Mouse (Mus musculus): ENCODE data around the gene Ptges. TPM values are rescaled to one million over a fixed set of nuclear protein-coding genes. Genes with fewer than 3 reads are reported as not detected.
A peak's percentile ranks its signal among the peaks of the same experiment; 100 is the strongest.
"Not testable (repeated sequence)": the region's sequence is repeated elsewhere in the genome, so short reads cannot be mapped to it uniquely, and the experiment has no call there.

Gene Ptges
- total RNA-seq (2021), result 1 to 10 TPM; 4.9 to 6.9 TPM

- peak; percentile 75 for DNase-seq
- intact Hi-C loops (cut with DNase I), result loop anchor here (5.0 to 10.0 kb wide), 3 partner anchors 37 to 495 kb away; no protein-coding TSS in a partner anchor
These were observed at the start of gene Ptges for GRCm38 (mm10) chr2:30929483-30930045. Gene Ptges, minus strand, starts transcription at chr2:30929863.

GRCm38 (mm10) chr2:30967352-30968327 is 38.0 kb upstream of the Ptges start, which contains the start of gene Tor1a:
Gene Tor1a, minus strand, starts transcription at chr2:30967933.
- peak; percentile 93 for DNase-seq
- intact Hi-C loops (cut with DNase I), result no loop called here

GRCm38 (mm10) chr2:30966826-30967225 is 37.2 kb upstream of the Ptges start:
- no peak for DNase-seq
- intact Hi-C loops (cut with DNase I), result no loop called here

- no peak for DNase-seq
- intact Hi-C loops (cut with DNase I), result no loop called here
These were observed 36.0 kb upstream of the Ptges start for GRCm38 (mm10) chr2:30965627-30966026.

GRCm38 (mm10) chr2:30962570-30963254 is 33.0 kb upstream of the Ptges start:
- DNase-seq, result no peak
- intact Hi-C loops (cut with DNase I), result no loop called here

- intact Hi-C loops (cut with DNase I), result no loop called here
- DNase-seq, result no peak
These were observed 30.2 kb upstream of the Ptges start for GRCm38 (mm10) chr2:30959856-30960255.

- intact Hi-C loops (cut with DNase I), result no loop called here
- DNase-seq, result no peak
These were observed 29.1 kb upstream of the Ptges start for GRCm38 (mm10) chr2:30958726-30959125.

GRCm38 (mm10) chr2:30957511-30957910 is 27.8 kb upstream of the Ptges start:
- no peak for DNase-seq
- intact Hi-C loops (cut with DNase I), result no loop called here

GRCm38 (mm10) chr2:30954797-30955196 is 25.1 kb upstream of the Ptges start:
- intact Hi-C loops (cut with DNase I), result no loop called here
- no peak for DNase-seq

GRCm38 (mm10) chr2:30952824-30953490 is 23.3 kb upstream of the Ptges start, which contains the start of gene Tor1b:
Gene Tor1b, plus strand, starts transcription at chr2:30952959.
- intact Hi-C loops (cut with DNase I), result no loop called here
- DNase-seq, result peak; percentile 86

GRCm38 (mm10) chr2:30952457-30952823 is 22.8 kb upstream of the Ptges start:
- intact Hi-C loops (cut with DNase I), result no loop called here
- DNase-seq, result no peak

GRCm38 (mm10) chr2:30942603-30943011 is 12.9 kb upstream of the Ptges start:
- intact Hi-C loops (cut with DNase I), result no loop called here
- DNase-seq, result peak; percentile 60

GRCm38 (mm10) chr2:30942116-30942515 is 12.5 kb upstream of the Ptges start:
- DNase-seq; intact Hi-C loops (cut with DNase I): not testable (repeated sequence)

GRCm38 (mm10) chr2:30941586-30941985 is 11.9 kb upstream of the Ptges start:
- intact Hi-C loops (cut with DNase I), result no loop called here
- no peak for DNase-seq

GRCm38 (mm10) chr2:30938574-30938991 is 8.9 kb upstream of the Ptges start:
- intact Hi-C loops (cut with DNase I), result loop anchor here (10.0 kb wide), 1 partner anchor 504 kb away; no protein-coding TSS in a partner anchor
- no peak for DNase-seq

- intact Hi-C loops (cut with DNase I), result loop anchor here (10.0 kb wide), 1 partner anchor 503 kb away; no protein-coding TSS in a partner anchor
- no peak for DNase-seq
These were observed 8.1 kb upstream of the Ptges start for GRCm38 (mm10) chr2:30937731-30938130.

GRCm38 (mm10) chr2:30936808-30937207 is 7.1 kb upstream of the Ptges start:
- DNase-seq, result no peak
- intact Hi-C loops (cut with DNase I), result loop anchor here (10.0 kb wide), 1 partner anchor 502 kb away; no protein-coding TSS in a partner anchor

- intact Hi-C loops (cut with DNase I), result loop anchor here (5.0 to 10.0 kb wide), 2 partner anchors 107 to 499 kb away; no protein-coding TSS in a partner anchor
These were observed 4.3 kb upstream of the Ptges start for GRCm38 (mm10) chr2:30933917-30934450.

GRCm38 (mm10) chr2:30933032-30933431 is 3.4 kb upstream of the Ptges start:
- no peak for DNase-seq
- intact Hi-C loops (cut with DNase I), result loop anchor here (5.0 to 10.0 kb wide), 2 partner anchors 106 to 498 kb away; no protein-coding TSS in a partner anchor

More at GRCm38 (mm10) chr2:30933917-30934450, 4.3 kb upstream of the Ptges start:
- DNase-seq, result peak; percentile 76

GRCm38 (mm10) chr2:30931922-30932321 is 2.3 kb upstream of the Ptges start:
- no peak for DNase-seq
- intact Hi-C loops (cut with DNase I), result loop anchor here (5.0 to 10.0 kb wide), 2 partner anchors 105 to 497 kb away; no protein-coding TSS in a partner anchor
